Mouse (Mus musculus): ENCODE data around the gene Tmem79. TPM values are rescaled to one million over a fixed set of nuclear protein-coding genes. Genes with fewer than 3 reads are reported as not detected.
"Not testable (repeated sequence)": the region's sequence is repeated elsewhere in the genome, so short reads cannot be mapped to it uniquely, and the experiment has no call there.

Gene Tmem79
- total RNA-seq, 2 experiments from 2014 or later, result 1.1 to 2.1 TPM

DNA sequence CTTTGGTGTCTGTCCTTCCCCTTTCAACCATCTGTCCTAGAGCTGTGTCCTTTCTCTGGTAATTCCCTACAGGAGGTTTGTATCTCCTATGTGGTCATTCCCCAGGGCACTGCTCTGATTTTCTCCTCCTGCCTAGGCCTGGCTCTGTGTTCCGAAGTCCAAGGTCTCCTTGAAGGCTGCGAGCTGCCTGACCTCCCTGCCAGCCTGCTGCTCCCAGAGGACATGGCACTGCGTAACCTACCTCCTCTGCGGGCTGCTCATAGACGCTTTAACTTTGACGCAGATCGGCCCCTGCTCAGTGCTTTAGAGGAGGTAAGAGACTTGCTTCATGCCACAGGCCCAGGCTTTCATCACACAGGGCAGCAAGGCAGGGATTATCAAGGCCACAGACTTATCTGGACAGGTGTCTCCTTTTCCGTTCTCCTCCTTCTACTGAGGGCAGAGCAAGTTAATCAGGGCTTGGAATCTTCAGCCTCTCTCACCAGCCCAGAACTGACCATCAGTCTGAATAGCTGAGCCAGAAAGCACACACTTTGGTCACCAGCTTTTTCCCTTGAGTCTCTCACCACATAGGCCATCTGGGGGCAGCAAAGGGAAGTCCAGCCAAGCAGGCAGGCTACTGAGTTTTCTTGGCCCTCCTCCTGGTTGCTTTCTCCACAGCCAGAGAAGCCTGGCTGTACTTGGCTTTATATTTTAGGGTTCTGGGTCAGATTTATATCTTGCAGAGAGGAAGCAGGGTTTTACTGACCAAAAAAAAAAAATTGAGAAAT is 18.6 kb upstream of the Tmem79 start:
- intact Hi-C loops (cut with DNase I), result no loop called here
- DNase-seq, result no peak

DNA sequence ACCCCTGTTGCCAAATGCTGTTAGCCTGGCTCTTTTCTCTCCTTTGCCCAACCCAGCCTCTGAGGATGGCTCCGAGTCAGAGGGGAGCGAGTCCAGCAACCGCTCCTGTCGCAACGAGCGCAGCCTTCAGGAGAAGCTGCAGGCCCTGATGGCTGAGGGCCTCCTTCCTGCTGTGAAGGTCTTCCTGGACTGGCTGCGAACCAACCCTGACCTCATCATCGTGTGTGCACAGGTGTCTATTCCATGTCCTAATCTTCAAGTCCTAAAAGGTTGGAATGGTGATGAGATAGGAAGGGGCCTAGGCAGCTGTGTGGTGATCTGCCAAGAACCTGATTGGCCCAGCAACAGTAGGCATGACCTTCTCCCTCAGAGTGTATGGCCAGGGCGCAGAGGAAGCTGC is 17.0 kb upstream of the Tmem79 start:
- DNase-seq, result no peak
- intact Hi-C loops (cut with DNase I), result no loop called here

DNA sequence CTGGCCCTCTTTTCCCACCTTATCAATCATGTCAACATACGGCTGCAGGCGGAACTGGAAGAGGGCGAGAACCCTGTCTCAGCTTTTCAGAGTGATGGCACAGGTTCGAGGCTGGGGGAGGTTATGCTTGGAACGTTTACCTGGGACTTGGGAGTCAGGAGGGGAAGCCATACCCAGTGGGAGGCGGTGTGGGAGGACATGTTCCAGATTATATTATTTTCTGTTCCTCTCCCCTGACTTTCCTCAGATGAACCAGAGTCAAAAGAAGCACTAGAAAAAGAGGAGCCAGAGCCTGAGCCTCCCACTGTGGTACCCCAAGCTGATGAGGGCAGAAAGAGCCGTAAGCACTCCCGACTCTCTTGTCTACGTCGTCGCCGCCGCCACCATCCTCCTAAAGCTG is 14.8 kb upstream of the Tmem79 start:
- intact Hi-C loops (cut with DNase I), result no loop called here
- DNase-seq, result no peak

DNA sequence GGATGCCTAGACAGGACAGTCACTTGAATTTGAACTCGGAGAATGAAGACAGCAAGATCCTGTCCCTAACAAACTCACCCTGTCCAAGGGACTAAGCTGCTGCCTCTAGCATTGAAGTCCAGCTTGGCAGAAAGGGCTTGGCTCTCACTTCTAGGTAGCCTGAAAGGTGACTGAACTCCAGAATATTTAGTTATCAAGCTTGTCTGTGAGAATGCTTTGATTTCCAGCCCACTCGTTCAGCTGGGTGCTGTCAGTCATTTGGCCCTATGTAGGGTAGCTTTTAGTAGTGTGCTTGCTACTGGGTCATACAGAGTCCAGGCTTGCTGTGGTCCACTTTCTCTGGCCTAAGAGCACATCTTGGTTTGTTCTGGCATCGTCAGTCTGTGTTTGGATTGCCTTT is 3.1 kb upstream of the Tmem79 start:
- intact Hi-C loops (cut with DNase I), result loop anchor here (5.0 kb wide), 1 partner anchor 42 kb away; the partner anchor contains the start of genes Cct3 and Tsacc

DNA sequence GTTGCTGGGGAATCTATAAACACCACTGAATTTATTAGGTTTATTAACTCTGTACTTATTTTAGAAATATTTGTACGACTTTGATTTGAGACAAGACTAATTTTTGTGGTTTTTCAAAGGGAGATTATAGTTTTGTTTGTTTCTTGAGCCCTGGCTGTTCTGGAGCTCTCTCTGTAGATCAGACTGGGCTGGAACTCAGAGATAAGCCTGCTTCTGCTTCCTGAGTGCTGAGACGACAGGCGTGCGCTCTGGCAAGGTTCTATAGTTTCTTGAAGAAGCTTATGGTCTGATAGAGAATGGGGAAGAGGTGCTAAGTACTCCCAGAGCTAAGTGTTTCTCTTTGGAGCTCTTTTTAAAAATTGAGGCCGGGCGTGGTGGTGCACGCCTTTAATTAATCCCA is 2.4 kb upstream of the Tmem79 start:
- intact Hi-C loops (cut with DNase I), result loop anchor here (5.0 kb wide), 1 partner anchor 41 kb away; the partner anchor contains the start of genes Cct3 and Tsacc

More for the DNA sequence above, 3.1 kb upstream of the Tmem79 start:
- no peak for DNase-seq

DNA sequence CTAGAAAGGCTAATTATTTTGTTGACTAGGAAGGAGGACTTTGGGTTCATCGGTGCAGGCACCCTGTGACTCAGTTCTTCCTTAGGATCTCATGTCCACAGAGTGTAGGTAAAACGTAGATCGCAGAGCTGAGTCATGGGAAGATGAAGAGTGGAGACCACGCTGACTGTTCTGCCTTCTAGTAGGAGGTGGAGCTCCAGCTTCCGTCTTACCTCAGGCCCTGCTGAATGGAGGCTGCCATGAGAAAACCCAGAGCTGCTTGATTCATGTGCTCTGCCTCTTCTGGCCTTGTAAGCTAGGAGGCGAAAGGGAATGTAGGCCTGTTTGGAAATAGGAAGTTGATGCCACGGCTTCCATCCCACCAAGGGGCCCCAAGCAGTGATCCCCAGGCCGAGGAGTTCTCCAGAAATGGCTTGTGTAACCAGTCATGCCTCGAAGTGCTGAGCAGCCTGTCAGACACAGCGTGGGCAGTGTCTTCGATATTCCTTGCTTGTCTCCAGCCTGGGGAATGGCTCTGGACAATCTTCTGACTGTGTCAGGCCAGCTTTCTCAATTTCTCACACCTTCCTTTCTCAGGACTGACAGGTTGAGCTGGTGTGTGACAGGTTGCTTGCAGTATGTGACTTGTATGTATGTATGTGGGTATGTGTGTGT is 1.5 kb upstream of the Tmem79 start:
- intact Hi-C loops (cut with DNase I), result loop anchor here (5.0 kb wide), 1 partner anchor 40 kb away; the partner anchor contains the start of genes Cct3 and Tsacc
- DNase-seq, result no peak

More for the DNA sequence above, 2.4 kb upstream of the Tmem79 start:
- no peak for DNase-seq

DNA sequence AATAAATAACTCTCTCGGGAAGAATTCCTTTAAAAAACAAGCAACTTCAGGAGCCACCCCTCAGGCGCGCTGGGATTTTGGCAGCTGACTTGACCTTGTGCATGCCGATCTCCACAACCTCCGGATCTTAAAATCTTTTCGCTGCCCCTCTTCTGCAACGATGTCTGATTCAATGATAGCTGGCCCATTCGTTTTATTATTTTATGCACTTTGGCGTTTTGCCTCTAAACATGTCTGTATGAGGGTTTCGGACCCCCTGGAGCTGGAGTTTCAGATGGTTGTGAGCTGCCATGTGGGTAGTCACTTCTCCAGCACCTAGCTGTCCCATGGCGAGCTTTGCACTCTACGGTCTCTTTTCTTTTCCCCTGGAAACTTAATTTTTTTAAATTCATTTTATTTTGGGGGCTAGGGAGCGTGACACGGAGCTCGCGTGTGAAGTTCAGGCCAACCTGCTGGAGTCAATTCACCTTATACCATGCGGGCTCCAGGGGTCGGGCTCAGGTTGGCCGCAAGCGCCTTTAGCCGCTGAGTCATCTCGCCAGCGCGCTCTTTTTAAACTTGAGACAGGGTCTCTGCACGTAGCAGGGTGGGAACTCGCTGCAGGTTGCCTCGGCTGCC is 403 bp downstream of the Tmem79 start:
- peak in 1 of 2 experiments; percentile 16 for DNase-seq
- intact Hi-C loops (cut with DNase I), result loop anchor here (1.0 to 5.0 kb wide), 2 partner anchors 10 to 38 kb away; partner anchors contain the start of genes Cct3, Glmp and Tsacc

DNA sequence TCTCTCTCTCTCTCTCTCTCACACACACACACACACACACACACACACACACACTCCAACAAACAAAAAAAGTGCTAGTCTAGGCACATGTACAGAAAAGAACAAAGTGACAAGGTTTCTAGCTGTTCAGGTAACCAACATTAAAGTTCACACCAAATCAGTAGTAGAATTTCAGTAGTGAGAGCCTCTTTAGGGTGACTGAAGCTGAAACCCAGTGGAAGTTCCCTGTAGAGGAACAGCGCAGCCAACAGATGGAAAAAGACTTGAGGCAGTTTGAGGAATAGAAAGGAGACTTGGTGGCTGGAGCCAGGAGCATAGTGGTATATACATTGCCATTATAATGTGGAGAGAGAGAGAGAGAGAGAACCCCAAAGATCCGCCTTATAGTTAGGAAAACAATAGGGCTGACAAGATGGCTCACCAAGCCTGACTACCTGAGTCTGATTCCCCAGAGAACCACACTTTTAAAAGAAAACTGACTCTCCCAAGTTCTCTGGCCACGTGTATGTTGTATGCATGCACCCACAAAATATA is 979 bp downstream of the Tmem79 start:
- no peak for DNase-seq
- intact Hi-C loops (cut with DNase I), result loop anchor here (1.0 to 5.0 kb wide), 2 partner anchors 10 to 38 kb away; partner anchors contain the start of genes Cct3, Glmp and Tsacc

DNA sequence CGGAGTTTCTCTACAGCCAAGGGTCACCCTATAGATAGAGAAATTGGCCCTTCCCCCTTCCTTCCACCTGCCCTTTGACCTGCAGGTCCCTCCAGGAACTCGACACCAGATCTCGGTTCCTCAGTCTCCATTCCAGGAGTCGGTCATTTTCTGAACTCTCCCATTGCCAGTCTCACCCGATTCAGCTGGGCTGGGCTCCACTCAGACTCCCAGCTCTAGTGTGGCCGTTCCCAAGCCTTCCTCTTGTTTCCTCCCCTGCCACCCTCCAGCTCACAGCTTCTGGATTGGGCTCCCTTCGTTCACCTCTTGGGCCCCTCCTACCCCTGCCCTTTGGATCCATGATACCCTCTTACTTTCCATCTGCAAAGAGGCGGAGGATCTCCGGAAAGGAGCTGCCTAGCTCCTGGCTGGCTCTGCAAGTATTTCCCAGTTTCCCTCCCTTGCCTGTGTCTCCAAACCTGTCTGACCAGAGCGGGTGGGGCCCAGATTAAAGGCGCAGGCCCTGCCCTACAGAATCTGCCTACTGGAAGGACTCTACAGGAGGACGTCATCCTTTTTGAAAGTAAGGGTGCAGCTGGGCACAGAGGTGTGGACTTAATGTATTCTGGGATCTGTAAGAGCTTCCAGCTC is 1.8 kb downstream of the Tmem79 start:
- intact Hi-C loops (cut with DNase I), result no loop called here
- DNase-seq, result no peak

DNA sequence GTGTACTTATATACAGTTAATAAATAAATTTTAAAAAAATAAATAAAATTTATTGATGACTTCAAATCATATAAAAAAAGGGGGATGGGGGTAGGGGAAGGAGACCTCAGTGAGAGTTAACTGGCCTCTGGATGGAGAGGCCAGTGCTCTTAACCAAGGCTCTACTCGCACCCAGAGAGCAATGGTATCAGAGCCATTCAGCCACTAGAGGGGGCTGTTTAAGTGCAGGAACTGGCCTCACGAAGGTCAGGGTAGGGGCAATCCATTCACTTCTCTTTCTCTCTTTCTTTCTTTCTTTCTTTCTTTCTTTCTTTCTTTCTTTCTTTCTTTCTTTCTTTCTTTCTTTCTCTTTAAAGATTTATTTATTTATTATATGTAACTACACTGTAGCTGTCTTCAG is 4.7 kb downstream of the Tmem79 start:
- DNase-seq, result peak in 1 of 2 experiments; percentile 45
- intact Hi-C loops (cut with DNase I), result no loop called here

DNA sequence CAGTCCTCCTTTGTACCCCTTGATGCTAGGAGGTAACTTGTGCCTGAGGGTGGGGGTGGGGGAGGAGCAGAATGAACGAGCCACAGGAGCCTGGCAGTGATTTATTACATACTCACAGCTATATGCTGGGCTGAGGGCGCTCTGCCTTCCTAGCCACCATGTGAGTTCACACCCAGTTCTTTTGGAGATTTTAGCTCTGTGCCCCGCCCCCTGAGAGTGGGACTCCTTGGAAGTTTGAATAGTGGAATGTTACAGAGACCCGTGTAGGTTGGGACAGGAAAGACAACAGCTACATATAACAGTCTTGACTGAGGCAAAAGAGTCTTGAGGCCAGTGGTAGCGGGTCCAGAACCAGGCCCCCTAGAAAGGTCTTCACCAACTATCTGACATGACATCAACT is 7.0 kb downstream of the Tmem79 start:
- intact Hi-C loops (cut with DNase I), result no loop called here

DNA sequence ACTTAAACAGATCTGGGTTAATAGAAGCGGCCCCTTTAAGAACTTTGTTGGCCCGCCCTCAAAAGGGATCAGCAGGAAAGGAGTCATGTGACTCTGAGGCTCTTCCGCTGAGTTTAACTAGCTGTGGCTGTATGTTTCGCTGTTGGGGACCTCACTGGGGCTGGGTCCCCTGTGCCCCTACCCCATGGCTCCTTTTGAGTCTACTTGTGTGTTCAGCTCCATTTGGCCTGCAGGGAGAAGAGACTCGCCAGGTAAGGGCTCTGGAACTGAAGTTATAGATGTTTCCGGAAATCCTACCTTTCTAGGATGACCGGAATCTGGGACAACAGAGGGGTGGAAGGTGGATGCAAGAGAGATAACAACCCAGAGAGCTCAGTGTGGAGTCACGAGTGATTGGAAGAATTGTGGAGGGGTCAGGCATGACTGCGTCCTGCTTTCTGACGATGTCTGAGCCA is 11.0 kb downstream of the Tmem79 start, which contains the start of gene Glmp:
Gene Glmp, plus strand, starts transcription at position 73 of the 455 bp plus-strand sequence.
- intact Hi-C loops (cut with DNase I), result loop anchor here (1.0 kb wide), 1 partner anchor 10 kb away; no protein-coding TSS in a partner anchor
- peak; percentile 66 to 71 for DNase-seq

More for the DNA sequence above, 7.0 kb downstream of the Tmem79 start:
- no peak for DNase-seq

DNA sequence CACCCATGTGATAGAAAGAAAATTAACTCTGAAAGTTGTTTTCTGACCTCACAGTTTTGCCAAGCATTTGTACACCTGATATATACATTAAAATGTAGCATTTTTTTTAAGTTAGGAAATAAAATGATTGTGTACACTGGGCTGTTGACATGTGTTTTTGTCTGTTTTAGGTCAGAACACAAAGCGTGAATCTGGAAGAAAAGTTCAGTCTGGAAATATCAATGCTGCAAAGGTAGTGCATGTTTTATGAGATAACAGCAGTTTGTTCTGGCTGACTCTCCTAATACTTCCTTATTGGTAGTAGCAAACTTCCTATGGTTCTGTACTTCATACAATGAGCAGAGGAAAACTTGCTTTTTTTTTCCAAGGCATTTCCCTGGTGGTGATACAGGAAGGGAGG is 36.8 kb downstream of the Tmem79 start:
- intact Hi-C loops (cut with DNase I), result loop anchor here (5.0 kb wide), 1 partner anchor 38 kb away; the partner anchor contains the start of genes Smg5 and Tmem79
- DNase-seq, result no peak

DNA sequence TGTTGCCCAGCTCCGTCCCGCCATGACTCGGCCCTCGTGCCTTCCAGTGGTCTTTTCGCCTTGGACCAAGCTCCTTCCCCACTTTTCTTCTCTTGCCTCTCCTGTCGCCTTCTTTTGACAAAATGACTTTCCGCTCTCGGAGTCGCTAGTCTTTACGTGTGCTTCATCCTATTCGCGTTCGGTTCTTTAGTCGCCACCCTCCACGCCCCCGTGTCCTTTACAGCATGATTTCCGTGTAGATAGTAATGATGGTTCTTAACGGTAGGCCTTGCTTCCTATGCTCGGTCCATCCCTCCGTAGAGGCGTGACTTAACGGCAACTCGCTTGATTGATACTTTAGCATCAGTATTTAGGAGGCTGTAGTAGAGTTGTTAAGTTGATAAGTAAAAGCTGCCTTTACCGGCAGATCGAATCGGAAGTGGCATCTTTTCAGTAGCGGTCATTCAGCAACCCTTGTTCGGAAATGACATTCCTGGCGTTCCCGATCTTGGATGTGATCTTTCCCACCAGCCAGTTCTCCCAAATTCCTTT is 38.6 kb downstream of the Tmem79 start:
- intact Hi-C loops (cut with DNase I), result loop anchor here (5.0 kb wide), 1 partner anchor 40 kb away; the partner anchor contains the start of genes Smg5 and Tmem79
- no peak for DNase-seq

DNA sequence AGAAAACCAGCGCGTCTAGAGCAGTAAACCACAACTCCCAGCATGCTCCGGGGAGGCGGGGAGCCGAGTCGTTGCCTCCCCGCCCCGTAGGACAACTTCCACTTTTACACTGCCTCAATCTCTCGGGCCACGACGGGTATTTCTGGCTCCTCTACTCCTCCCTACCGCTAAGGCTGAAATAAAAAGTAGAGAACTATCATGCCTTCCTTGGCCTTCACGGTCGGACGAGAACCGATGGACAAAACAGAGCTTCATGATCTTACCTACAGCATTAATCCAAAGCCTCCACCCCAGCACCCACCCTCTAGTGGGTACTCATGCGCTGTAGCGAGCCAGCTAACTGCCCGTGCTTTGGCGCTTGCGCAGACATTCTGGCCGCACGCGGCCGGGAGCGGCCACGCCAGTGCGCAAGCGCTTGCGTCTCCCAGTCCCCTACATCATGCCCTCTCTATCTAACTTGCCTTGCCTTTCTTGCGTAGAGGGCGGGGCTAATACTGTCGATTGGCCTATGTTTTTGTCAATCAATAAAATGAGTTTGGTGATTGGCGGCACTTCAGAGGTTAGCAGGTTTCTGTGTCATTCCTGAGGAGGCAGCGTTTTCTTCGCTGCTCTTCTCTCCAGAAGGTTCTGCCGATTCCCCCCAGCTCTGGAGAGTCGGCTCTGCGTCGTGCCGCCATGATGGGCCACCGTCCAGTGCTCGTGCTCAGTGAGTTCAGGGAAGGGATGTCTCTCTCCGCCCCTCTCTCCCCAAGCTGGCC is 39.2 kb downstream of the Tmem79 start, which contains the start of the genes Tsacc and Cct3:
Gene Tsacc, minus strand, starts transcription at position 439 of the 758 bp plus-strand sequence.
Gene Cct3, plus strand, starts transcription at position 556 of the 758 bp plus-strand sequence.
- DNase-seq, result peak; percentile 91 to 93
- intact Hi-C loops (cut with DNase I), result loop anchor here (5.0 kb wide), 1 partner anchor 41 kb away; the partner anchor contains the start of genes Smg5 and Tmem79

DNA sequence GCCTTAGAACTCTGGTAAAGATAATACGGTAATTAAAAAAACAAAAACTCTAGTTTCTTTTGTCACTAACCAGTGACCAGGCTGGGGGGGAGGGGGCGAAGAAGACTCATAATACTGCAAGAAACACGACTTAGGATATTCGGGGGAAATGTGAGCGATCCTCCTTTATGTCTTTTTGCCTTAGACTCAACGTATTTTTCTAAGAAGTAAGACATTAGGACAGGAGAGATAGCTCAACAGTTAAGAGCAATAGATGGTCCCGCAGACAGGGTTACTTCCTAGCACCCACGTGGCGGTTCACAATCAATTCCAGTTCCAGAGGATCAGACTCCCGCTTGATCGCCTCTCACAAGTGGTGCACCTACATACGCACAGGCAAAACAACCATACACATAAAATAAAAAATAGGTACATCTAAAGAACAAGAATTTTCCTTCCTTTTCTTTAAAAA is 39.8 kb downstream of the Tmem79 start:
- intact Hi-C loops (cut with DNase I), result loop anchor here (5.0 kb wide), 1 partner anchor 41 kb away; the partner anchor contains the start of genes Smg5 and Tmem79
- DNase-seq, result no peak

DNA sequence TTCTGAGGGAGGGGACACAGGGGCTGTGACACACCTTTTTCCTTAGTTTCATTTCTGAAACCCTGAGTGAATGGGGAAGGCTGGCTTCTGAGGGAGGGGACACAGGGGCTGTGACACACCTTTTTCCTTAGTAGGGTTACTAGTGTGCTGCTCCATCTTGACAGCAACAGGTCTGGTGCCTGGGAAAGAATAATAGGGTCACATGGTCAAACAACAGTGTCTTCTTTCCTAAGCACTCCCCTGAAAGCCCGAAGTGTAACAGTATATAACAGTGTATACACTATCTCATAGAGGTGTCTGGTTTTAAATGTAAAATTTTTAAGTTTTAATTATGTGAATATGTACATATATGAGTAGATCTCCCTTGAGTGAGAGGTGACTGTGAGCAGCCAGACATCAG is 40.7 kb downstream of the Tmem79 start:
- intact Hi-C loops (cut with DNase I), result loop anchor here (5.0 kb wide), 1 partner anchor 42 kb away; the partner anchor contains the start of genes Smg5 and Tmem79
- not testable (repeated sequence) for DNase-seq

DNA sequence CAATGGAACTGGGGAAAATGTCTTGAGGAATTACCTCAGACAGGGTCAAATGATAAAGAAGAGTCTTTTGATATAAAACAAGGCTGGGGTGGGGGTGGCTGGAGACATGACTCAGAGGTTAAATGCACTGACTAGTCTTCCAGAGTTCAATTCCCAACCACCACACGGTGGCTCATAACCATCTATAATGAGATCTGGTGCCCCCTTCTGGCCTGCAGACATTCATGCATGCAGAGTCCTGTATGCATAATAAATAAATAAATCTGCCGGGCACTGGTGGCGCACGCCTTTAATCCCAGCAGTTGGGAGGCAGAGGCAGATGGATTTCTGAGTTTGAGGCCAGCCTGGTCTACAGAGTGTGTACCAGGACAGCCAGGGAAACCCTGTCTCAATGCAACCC is 44.0 kb downstream of the Tmem79 start:
- DNase-seq, result no peak
- intact Hi-C loops (cut with DNase I), result no loop called here
